Mouse (Mus musculus) midbrain, embryonic 13.5 days (tissue): ENCODE measurements around the gene Prl2c2. TPM values are rescaled to one million over a fixed set of nuclear protein-coding genes. Genes with fewer than 3 reads are reported as not detected.
"Not testable (repeated sequence)": the region's sequence is repeated elsewhere in the genome, so short reads cannot be mapped to it uniquely, and the experiment has no call there.

ENCODE experiments used
- ATAC-seq: fragments of 200-750 bp; cut with Nextera tagmentation; 2 replicates; pipeline ENCODE4 v1.8.0; 2017; ENCODE audit warnings: mild to moderate bottlenecking, moderate TSS enrichment, moderate library complexity
- H3K27ac ChIP-seq: fragments of 300-500 bp; sonication (generic); 2 replicates; pipeline ENCODE4 v1.5.1; 2015; ENCODE audit warnings: inconsistent platforms, mild to moderate bottlenecking, moderate library complexity
- H3K27me3 ChIP-seq: fragments of 300-500 bp; sonication (generic); 2 replicates; pipeline ENCODE4 v1.6.1; 2015; ENCODE audit warnings: mild to moderate bottlenecking, inconsistent platforms
- H3K36me3 ChIP-seq: fragments of 300-500 bp; sonication (generic); 2 replicates; pipeline ENCODE4 v1.6.1; 2015; ENCODE audit warnings: mild to moderate bottlenecking, inconsistent platforms
- H3K4me1 ChIP-seq: fragments of 300-500 bp; sonication (generic); replicated peaks from 2 replicates; pipeline ENCODE4 v1.6.1; 2015; ENCODE audit warnings: inconsistent platforms
- H3K4me2 ChIP-seq: fragments of 300-500 bp; sonication (generic); replicated peaks from 2 replicates; pipeline ENCODE4 v1.6.1; 2015; ENCODE audit warnings: moderate library complexity, mild to moderate bottlenecking, inconsistent platforms
- H3K4me3 ChIP-seq: fragments of 300-500 bp; sonication (generic); replicated peaks from 2 replicates; pipeline ENCODE4 v1.5.1; 2015; ENCODE audit warnings: mild to moderate bottlenecking, inconsistent platforms
- H3K9ac ChIP-seq: fragments of 300-500 bp; sonication (generic); replicated peaks from 2 replicates; pipeline ENCODE4 v1.6.1; 2015; ENCODE audit warnings: mild to moderate bottlenecking, inconsistent platforms
- H3K9me3 ChIP-seq: fragments of 300-500 bp; sonication (generic); 2 replicates; pipeline ENCODE4 v1.6.1; 2016; ENCODE audit warnings: mild to moderate bottlenecking, inconsistent platforms
- WGBS: fragments of 180-500 bp; shearing (Covaris S2); methylation state at CpG from one replicate; pipeline ENCODE4 v1.1.7; 2015; 5-methylcytosine and 5-hydroxymethylcytosine counted together
- polyA plus RNA-seq: library from polyadenylated mRNA; unstranded; fragments of >200 nt; fragmentation: Nextera tagmentation; extraction: Ambion mirVana; gene quantifications from 2 replicates; pipeline ENCODE4 v1.2.1, GENCODE M21; 2015

The Prl2c2 gene
- polyA plus RNA-seq: not detected in 2 replicates

DNA sequence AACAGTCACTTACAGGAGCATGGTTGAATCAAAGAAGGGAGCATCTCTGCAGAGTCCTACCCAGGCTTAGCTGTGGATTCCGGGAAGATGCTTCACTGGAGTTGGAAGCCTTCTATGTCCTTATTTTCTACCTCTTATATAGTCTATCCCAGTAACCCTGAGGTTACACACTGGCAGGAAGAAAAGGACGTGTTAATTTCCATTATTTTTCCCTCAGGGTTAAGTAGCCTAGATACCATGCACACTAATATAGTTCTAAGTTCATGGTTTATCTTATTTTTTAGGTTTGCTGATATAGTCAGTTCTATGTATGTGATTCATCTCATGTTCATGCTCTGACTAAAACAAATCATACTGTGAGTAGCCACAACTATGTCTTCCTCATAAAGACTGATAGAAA is at the start of gene Prl2c2:
Gene Prl2c2 (minus strand): TSS at position 101 of the 400 bp plus-strand sequence.
- H3K36me3 ChIP-seq, H3K27ac ChIP-seq, H3K4me1 ChIP-seq, H3K9ac ChIP-seq, ATAC-seq, H3K4me3 ChIP-seq, H3K9me3 ChIP-seq, H3K27me3 ChIP-seq, H3K4me2 ChIP-seq: not testable (repeated sequence)
- 63% methylated on average over 2 of the region's 2 CpGs for WGBS

DNA sequence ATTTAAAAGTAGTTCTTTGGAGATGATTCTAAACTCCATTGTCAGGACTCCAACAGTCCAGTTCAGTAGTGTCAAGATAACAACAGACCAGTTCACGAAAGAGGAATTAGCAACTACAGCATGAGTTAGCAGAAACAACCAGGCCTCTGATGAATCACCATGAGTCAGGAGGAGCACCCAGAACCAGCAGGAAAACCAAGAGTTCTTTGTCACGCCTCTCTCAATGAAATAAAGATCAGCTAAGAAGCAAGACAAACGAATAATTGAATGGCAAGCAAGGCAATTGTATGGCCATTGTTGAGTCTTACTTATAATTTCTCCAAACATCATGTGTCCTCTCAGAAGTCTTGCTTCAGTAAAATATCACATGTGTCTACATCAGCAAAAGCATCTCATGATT is 20.7 kb upstream of the Prl2c2 start:
- not testable (repeated sequence) for H3K27ac ChIP-seq, H3K4me3 ChIP-seq, ATAC-seq, H3K27me3 ChIP-seq, H3K9ac ChIP-seq, H3K4me1 ChIP-seq, H3K9me3 ChIP-seq, H3K36me3 ChIP-seq, H3K4me2 ChIP-seq
- WGBS: 61% methylated on average over 3 of the region's 3 CpGs

DNA sequence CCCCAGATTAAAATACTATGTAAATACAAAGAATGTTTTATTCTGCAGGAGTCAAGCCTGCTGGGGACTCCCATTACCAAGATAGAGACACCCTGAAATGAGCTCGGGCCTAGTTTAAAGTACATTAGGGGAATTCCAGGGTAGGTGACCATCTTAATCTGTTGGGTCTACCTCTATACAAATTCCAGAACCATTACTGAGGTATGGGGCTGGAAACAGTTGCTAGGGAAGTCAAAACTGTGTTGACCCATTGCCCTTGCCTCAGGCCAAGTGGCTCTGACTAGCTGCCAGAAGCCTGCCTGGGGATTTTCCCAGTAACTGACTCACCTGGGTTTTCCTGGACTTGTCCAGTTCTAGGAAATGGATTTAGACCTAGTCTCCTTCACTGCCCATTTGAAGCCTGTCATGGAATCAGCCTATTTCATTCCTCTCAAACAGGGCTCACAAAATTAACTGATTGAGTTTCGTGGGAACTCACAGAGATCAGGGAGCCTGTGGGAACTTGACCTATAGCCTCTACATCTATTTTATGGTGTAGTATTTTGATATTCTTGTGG is 8.9 kb upstream of the Prl2c2 start:
- H3K4me3 ChIP-seq, H3K4me2 ChIP-seq, H3K9ac ChIP-seq, H3K27ac ChIP-seq, H3K36me3 ChIP-seq, H3K4me1 ChIP-seq, H3K27me3 ChIP-seq, H3K9me3 ChIP-seq, ATAC-seq: not testable (repeated sequence)
- WGBS: 86% methylated on average over 2 of the region's 2 CpGs

Other genes starting within 250 kb of the Prl2c2 start
- not detected in 2 replicates for gene Prl2c3, start 205.3 kb downstream of the Prl2c2 start, polyA plus RNA-seq
- gene Prl2c5, start 177.3 kb upstream of the Prl2c2 start, polyA plus RNA-seq: not detected in 2 replicates